Mouse (Mus musculus): Measurements from ENCODE around the gene Mogs. TPM values are rescaled to one million over a fixed set of nuclear protein-coding genes. Genes with fewer than 3 reads are reported as not detected.

The Mogs gene
- total RNA-seq, 2 experiments from 2014 or later = 6.2 to 6.5 TPM

- DNase-seq (ENCODE audit: low spot score) = no peak
Measured at GRCm38 (mm10) chr6:83145209-83145608, 29.9 kb downstream of the Mogs start.

GRCm38 (mm10) chr6:83145805-83146204 lies 30.5 kb downstream of the Mogs start:
- DNase-seq (ENCODE audit: low spot score) = no peak

GRCm38 (mm10) chr6:83147280-83147679 lies 32.0 kb downstream of the Mogs start:
- no peak for DNase-seq (ENCODE audit: low spot score)

- DNase-seq (ENCODE audit: low spot score) = no peak
Measured at GRCm38 (mm10) chr6:83151721-83152120, 36.4 kb downstream of the Mogs start.

- no peak for DNase-seq (ENCODE audit: low spot score)
Measured at GRCm38 (mm10) chr6:83153038-83153437, 37.7 kb downstream of the Mogs start.

GRCm38 (mm10) chr6:83153485-83153884 lies 38.2 kb downstream of the Mogs start:
- no peak for DNase-seq (ENCODE audit: low spot score)

- no peak for DNase-seq (ENCODE audit: low spot score)
Measured at GRCm38 (mm10) chr6:83155552-83156238, 40.4 kb downstream of the Mogs start.

GRCm38 (mm10) chr6:83156259-83156684 lies 41.0 kb downstream of the Mogs start, which contains the start of the genes Wdr54 and 1700003E16Rik:
Gene Wdr54 (minus strand): TSS chr6:83156397.
Gene 1700003E16Rik (plus strand): TSS chr6:83156404.
- peak; percentile 51 for DNase-seq (ENCODE audit: low spot score)

- DNase-seq (ENCODE audit: low spot score) = peak; percentile 39
Measured at GRCm38 (mm10) chr6:83159456-83159855, 44.2 kb downstream of the Mogs start.

- DNase-seq (ENCODE audit: low spot score) = no peak
Measured at GRCm38 (mm10) chr6:83161442-83161841, 46.1 kb downstream of the Mogs start.

GRCm38 (mm10) chr6:83161921-83162641 lies 46.8 kb downstream of the Mogs start:
- peak; percentile 29 for DNase-seq (ENCODE audit: low spot score)

- DNase-seq (ENCODE audit: low spot score) = peak; percentile 52
Measured at GRCm38 (mm10) chr6:83162701-83163100, 47.4 kb downstream of the Mogs start.

- no peak for DNase-seq (ENCODE audit: low spot score)
Measured at GRCm38 (mm10) chr6:83165026-83165606, 49.8 kb downstream of the Mogs start.

GRCm38 (mm10) chr6:83165607-83166242 lies 50.4 kb downstream of the Mogs start, which contains the start of gene Dctn1:
Gene Dctn1 (plus strand): TSS chr6:83165920.
- peak; percentile 95 for DNase-seq (ENCODE audit: low spot score)

- no peak for DNase-seq (ENCODE audit: low spot score)
Measured at GRCm38 (mm10) chr6:83166243-83166630, 50.9 kb downstream of the Mogs start.

Small RNAs within 50 kb of the gene (microRNA-seq; reads per million reads assigned to microRNA genes)
- not detected for gene Mir3470a

Other genes with a start within 250 kb of the Mogs start
- gene Sema4f, start 175.7 kb upstream of the Mogs start, total RNA-seq (2021) = under 1 TPM in 1 of 2 experiments, not detected in 1; 0.07 TPM
- gene M1ap, start 168.6 kb upstream of the Mogs start, total RNA-seq (2021) = not detected
- gene Dok1, start 82.0 kb upstream of the Mogs start, total RNA-seq (2021) = 1 to 10 TPM; 1.1 to 1.4 TPM
- gene Loxl3, start 81.3 kb upstream of the Mogs start, total RNA-seq (2021) = 1 to 10 TPM; 1.2 to 1.4 TPM
- 100 to 1,000 TPM in 1 of 2 experiments, 10 to 100 TPM in 1; 94.0 to 101 TPM for gene Aup1, start 61.0 kb upstream of the Mogs start, total RNA-seq (2021)
- 10 to 100 TPM; 15.3 to 17.4 TPM for gene Htra2, start 60.2 kb upstream of the Mogs start, total RNA-seq (2021)
- gene Dqx1, start 57.7 kb upstream of the Mogs start, total RNA-seq (2021) = under 1 TPM; 0.27 to 0.45 TPM
- not detected for gene Tlx2, start 45.2 kb upstream of the Mogs start, total RNA-seq (2021)
- 1 to 10 TPM; 9.1 to 9.3 TPM for gene Pcgf1, start 37.6 kb upstream of the Mogs start, total RNA-seq (2021)
- under 1 TPM; 0.28 to 0.39 TPM for gene Lbx2, start 29.1 kb upstream of the Mogs start, total RNA-seq (2021)
- gene Ccdc142, start 13.9 kb upstream of the Mogs start, total RNA-seq (2021) = under 1 TPM; 0.90 to 0.94 TPM
- under 1 TPM; 0.53 to 0.76 TPM for gene Gm42688, start 13.9 kb upstream of the Mogs start, total RNA-seq (2021)
- 100 to 1,000 TPM; 102 TPM for gene Mrpl53, start 6.5 kb upstream of the Mogs start, total RNA-seq (2021)
- 10 to 100 TPM; 46.4 to 46.7 TPM for gene Wbp1, start 6.1 kb downstream of the Mogs start, total RNA-seq (2021)
- gene Ino80b, start 9.9 kb downstream of the Mogs start, total RNA-seq (2021) = 10 to 100 TPM; 15.6 to 15.7 TPM
- gene Rtkn, start 20.0 kb downstream of the Mogs start, total RNA-seq (2021) = 10 to 100 TPM in 1 of 2 experiments, 1 to 10 TPM in 1; 9.3 to 11.7 TPM
- gene Wdr54, start 40.9 kb downstream of the Mogs start, total RNA-seq (2021) = 1 to 10 TPM; 1.2 to 1.9 TPM
- under 1 TPM in 1 of 2 experiments, not detected in 1; 0.14 TPM for gene 1700003E16Rik, start 40.9 kb downstream of the Mogs start, total RNA-seq (2021)
- gene Dctn1, start 50.4 kb downstream of the Mogs start, total RNA-seq (2021) = 100 to 1,000 TPM; 124 to 133 TPM
- gene Slc4a5, start 104.3 kb downstream of the Mogs start, total RNA-seq (2021) = not detected
- 1 to 10 TPM; 3.0 to 3.2 TPM for gene Mthfd2, start 210.4 kb downstream of the Mogs start, total RNA-seq (2021)
- 10 to 100 TPM in 1 of 2 experiments, 1 to 10 TPM in 1; 8.0 to 12.4 TPM for gene Mob1a, start 210.5 kb downstream of the Mogs start, total RNA-seq (2021)
- 100 to 1,000 TPM; 249 to 275 TPM for gene Bola3, start 233.7 kb downstream of the Mogs start, total RNA-seq (2021)

All from gastrocnemius, adult 18-20 months (tissue).